Mouse (Mus musculus) cerebellum, postnatal 25 days (tissue): Measurements from ENCODE around the gene Gm14139.
"Not testable (repeated sequence)": the region's sequence is repeated elsewhere in the genome, so short reads cannot be mapped to it uniquely, and the experiment has no call there.

Source experiments
- DNase-seq, 2 experiments: peaks; one replicate each; pipeline ENCODE4 v3.0.0; 2021; ENCODE audit warnings: mixed read lengths in 2 of 2

Gm14139 gene

DNA sequence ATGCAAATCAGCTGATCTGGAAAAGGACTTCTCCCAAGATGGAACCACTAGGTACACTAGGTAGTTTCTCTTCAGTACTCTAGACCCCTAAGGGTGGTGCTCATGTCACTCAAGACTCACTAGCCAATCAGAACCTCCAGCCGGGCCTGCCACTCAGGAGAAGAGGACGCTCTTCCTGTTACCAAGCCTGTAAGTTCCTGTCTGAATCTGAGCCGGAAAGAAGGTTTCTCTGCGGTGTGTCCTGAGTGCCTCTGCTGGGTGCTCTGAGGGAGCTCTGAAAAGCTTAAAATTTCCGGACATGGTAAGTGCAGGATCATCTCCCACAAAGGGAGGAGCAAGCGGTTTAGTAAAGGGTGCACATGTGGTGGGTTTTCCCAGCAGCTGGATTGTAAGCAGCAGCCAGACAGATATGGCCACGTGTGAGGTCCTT, at the start of gene Gm14139:
Gene Gm14139 (plus strand): TSS at position 186 of the 430 bp plus-strand sequence.
- DNase-seq, result not testable (repeated sequence)

GRCm38 (mm10) chr2:150132002-150132401, 49.6 kb upstream of the Gm14139 start:
- not testable (repeated sequence) for DNase-seq

DNA sequence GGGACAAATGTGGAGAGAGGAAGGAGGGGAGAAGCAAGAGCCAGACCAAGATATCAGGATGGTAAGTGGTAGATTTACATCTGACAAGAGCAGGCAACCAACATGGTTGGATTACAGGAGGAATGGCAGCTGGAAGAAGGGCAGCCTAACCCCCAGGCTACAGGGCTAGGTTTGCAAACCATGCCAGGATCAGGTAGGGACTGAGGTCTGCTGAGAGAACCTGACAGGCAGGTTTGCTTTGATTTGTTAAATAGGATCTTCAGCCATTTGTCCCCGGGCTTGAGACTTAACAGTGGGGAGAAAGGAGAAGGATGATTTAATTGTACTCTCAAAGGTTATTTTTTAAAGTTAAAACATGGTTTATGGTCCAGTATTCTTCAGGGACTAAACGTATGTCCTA, 48.8 kb upstream of the Gm14139 start:
- no peak for DNase-seq

DNA sequence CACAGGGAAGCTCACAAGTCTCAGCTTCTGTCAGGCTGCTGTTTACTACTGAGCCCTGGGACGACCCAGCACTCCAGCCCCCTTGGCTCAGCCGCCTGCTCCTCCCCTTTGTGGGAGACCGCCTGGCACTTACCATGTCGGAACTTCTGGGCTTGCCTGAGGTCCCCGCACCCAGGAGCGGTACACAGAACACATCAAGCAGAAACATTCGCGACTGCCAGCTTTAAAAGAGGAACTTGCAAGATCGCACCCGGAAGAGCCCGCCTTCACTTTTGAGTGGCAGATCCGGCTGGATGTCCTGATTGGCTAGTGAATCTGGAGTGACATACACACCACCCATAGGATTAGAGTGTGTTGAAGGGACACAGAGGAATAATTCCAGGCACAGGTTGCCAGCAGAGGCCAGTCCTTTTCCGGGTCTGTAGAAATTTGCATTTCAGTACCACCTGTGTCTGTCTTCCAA, 45.1 kb upstream of the Gm14139 start, which contains the start of gene Zfp120:
Gene Zfp120 (minus strand): TSS at position 274 of the 463 bp plus-strand sequence.
- peak; percentile 84 to 87 for DNase-seq

DNA sequence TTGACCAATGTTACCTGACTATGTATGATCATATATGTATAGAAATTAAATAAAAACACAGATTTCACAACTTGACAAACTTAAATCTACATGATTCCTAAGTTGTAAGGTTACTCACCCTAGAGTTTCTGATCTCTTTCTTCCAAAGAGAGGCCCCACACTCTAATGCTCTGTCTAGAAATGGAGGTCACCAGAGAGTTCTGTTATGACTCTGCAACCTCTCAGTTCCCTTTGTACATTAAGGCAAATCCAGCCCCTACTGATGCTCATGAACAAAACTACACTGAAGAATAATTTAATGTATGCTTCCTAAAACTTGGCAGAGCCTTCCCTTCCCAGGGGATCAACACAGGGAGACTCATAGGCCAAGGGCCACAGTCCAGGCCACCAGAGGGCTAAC, 14.9 kb upstream of the Gm14139 start:
- no peak for DNase-seq

DNA sequence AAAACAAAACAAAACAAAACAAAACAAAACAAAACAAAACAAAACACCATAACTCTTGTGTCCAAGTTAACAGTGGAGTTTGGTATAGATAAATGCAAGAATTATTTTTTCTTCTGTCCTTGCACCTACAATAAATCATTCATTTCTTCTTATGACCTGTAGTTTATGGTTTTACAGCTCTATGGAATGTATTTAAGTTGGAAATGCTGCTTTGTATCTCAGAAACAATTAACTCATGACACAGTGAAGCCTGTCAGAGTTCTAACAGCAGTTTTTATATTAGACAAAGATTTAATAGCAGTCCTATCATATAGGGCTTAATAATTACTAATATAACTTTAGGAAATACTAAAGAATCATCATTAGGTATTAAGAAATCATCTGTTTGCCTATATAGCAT, 7.7 kb upstream of the Gm14139 start:
- DNase-seq, result no peak

DNA sequence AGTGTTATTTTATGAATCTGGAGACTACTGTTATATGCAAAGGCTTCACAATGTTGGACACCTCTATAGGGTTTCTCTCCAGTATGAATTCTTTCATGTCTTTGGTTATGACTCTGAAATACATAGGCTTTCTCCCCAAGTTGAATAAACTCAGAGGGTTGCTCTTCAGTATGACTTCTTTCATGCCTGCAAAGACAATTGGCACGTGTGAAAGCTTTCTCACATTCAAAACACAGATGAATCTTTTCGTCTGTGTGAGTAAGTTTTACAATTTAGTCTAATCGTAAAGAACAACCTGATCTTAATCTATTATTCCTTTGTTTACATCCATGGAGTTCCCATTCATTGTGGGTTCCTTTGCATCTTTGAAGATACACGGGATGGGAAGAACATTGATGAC, 2.0 kb upstream of the Gm14139 start, which contains the start of gene Gm10770:
Gene Gm10770 (minus strand): TSS at position 101 of the 400 bp plus-strand sequence.
- DNase-seq, result not testable (repeated sequence)

GRCm38 (mm10) chr2:150181046-150181445, 509 bp upstream of the Gm14139 start:
- DNase-seq, result not testable (repeated sequence)

GRCm38 (mm10) chr2:150217600-150218362, 36.2 kb downstream of the Gm14139 start, which contains the start of gene Zfp937:
Gene Zfp937, plus strand, starts transcription at chr2:150218073.
- DNase-seq, result peak; percentile 78 to 82

- DNase-seq, result not testable (repeated sequence)
These were observed 36.8 kb downstream of the Gm14139 start for GRCm38 (mm10) chr2:150218363-150218725.

DNA sequence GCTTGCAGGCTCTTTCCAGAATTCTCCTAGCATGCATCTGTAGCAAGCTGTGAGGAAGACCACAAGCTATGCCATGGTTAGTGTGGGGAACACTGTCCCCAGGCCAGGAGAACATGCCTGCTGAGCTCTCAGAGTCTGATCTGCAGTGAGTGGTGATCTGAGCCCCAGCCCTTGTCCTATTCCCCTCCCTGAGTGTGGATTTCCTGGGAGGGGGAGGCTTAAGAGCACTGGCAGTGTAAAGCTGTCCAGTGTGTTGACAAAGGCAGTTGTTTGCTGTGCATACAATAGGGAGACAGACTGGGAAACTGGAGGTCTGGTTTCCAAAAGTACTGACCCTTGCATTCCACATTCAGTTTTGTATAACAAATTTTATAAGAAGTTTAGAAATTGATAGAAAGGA, 41.7 kb downstream of the Gm14139 start:
- not testable (repeated sequence) for DNase-seq
